Mouse (Mus musculus): ENCODE measurements around the gene B3glct.
A peak's percentile ranks its signal among the peaks of the same experiment; 100 is the strongest.

B3glct gene

DNA sequence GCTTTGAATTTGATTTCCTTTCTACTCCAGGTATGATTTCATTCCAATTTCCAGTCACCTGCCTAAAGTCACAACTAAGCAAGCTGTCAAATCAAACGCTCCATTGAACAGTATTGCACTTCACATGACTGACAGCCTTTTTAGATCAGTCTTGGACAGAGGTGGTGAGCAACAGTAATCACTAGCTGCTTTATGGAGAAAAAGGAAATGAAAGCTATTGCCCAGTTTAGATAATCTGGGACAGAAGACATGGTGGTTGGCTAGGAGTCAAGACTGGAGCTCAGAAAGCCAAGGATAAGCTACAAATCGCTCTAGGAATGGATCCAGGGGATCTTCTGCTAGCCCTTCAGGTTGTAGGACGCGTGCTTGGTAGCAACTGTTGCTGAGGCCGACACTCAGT, 14.6 kb upstream of the B3glct start:
- no peak for DNase-seq (ENCODE audit: low read depth, low spot score)

DNA sequence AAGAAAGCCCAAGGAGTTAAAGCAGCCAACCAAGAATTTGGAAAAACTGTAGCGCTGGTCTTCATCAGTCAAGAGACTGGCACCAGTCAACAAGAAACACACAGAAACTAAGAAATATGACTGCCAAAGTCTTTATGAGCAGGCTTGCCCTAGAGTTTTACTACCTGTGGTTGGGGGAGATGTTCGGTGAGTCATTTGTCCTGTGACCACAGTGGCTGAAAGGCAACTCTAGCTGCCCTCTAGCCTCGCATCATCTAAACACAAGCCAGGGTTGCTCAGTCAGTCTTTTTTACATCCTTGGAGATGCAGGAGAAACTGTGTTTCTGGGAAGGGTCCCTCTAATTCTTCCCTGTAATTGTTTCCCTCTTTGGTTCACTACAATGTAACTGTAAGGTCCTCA, 834 bp upstream of the B3glct start:
- no peak for DNase-seq (ENCODE audit: low read depth, low spot score)

DNA sequence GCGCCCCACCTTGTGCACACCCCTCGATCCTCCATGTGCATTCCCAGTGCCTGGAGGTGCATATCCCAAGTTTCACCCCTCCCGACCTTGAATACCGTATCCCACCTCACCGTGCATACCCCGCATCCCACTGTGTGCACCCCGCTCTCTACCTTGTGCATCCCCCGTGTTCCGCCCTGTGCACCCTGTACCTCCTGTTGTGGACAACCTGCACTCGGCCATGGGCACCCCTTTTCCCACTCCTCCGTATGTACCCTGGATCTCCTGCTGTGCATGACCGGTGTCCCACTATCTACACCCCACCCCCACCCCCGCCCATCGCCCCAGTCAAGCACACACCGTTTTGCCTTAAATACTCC, 939 bp downstream of the B3glct start:
- no peak for DNase-seq (ENCODE audit: low read depth, low spot score)

DNA sequence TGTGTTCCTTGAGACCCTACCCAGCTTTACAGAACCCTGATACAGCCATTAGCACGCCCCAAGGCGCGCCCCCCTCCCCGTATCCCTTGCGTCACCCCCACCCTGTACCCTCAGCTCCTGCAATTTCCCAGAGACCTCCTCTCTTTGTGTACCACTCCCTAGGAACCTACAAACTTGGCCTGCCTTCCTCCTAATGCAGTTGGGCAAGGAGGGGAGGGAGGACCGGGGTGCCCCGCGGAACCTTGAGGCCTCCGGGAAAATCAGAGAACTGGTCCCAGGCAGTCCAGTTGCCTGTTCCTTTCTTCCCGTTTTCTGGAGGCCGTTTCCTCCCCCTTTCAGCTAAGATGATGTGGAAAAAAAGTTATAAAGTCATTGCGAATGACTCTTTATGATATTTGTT, 1.3 kb downstream of the B3glct start:
- DNase-seq (ENCODE audit: low read depth, low spot score): no peak

DNA sequence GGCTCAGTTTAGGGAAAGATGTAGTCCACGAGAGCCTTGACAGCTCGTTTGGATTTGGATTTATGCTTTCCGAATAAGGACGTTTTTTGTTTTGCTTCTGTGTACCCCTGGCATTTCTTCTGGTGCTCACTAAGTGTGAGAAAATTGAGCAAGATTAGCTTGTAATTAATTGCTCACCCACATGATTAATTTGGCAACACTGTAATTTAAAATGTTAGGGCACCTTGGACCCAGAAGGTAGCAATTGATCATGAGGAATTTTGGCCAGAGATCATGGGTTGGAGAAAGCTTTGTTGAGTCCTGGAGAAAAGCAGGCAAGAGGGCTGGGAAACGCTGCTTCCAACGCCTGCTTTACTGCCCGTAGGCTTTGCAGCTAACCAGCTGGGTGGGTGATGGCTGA, 1.9 kb downstream of the B3glct start:
- DNase-seq (ENCODE audit: low read depth, low spot score): no peak

DNA sequence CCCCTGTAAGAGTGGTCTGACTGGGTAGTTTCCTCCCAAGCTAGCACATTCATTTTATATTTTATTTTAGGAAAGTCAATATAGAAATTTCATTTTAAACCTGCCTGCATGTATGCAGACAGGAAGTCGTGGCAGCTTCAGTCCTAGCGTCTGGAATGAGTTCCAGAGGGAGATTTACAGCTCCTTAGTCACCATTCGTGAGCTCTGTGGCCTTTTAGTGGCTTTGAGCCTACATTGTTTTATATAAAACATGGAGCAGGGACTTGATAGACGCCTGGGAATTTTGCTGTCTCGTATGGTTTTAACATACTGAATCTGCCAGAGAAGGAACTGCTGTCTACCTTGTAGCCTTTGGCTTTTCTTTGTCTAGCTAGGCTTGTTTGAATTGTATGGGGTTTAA, 2.9 kb downstream of the B3glct start:
- no peak for DNase-seq (ENCODE audit: low read depth, low spot score)

DNA sequence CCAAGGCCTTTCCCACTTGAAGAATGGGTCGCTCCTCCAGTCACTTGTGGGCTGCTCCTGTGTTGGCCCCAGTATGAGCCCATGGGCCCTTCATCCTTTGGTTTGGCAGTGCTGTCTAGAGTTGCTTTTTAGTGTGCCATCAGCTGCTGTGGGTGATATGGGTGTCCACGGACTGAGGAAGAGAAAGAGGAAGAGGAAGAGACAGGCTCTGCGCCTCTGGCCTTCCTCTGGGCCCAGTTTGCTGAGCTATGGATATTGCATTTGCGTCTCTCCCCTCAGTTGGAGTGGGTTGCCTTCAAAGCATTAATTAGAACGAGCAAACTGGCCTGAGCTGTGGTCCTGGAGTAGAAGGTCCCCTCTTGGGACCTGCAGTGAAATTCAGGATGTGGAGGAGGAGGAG, 11.8 kb downstream of the B3glct start:
- peak; percentile 70 for DNase-seq (ENCODE audit: low read depth, low spot score)

DNA sequence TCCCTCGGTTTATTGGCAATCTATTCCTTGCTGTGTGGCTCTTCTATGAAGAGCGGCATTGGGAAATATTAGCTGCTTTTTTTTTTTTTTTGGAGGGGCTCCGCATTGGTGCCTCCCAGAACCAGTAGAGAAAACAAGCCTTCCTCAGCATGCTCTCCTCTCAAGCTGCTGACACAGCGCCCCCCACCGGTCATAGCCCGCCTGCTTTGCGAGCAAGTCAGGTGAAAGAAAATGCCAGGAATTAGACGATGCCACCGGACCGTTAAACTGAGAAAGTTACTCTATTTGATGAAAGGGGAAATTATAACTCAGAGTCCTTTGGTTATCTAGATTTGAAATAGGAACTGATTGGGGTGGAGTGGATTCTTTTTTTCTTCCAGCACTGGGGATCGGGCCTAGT, 14.5 kb downstream of the B3glct start:
- DNase-seq (ENCODE audit: low read depth, low spot score): peak; percentile 81

DNA sequence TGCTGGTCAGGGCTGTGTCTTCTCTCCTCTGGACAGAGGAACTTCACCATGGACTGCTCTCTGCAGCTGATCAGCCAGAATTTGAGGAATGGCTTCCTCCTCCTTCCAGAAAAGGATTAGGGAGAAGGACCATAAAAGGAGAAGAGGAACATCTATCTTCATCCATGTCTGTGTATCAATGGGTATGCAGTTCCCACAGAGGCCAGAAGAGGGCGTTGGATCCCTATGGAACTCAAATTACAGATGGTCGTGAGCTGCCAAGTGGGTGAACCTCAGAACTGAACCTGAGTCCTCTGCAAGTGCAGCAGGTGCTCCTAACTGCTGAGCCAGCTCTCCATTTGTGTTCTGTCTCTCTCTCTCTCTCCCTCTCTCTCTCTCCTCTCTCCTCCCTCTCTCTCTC, 15.2 kb downstream of the B3glct start:
- DNase-seq (ENCODE audit: low read depth, low spot score): no peak

DNA sequence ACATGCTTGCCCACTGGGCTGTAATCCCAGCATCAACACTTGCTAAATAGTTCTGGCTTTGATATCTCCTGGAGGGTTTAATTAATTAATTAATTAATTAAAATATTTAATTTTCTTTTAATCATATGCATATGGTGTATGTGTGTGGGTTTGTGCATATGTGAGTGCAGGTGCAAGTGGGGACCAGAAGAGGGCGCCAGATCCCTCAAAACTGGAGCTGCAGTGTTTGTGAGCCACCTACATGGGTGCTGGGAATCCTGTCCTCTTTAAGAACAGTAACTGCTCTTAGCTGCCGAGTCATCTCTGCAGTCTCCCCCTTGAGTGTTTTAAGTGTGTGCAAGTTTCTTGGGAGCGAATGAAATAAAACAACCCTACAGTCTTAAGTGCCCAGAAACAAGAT, 15.9 kb downstream of the B3glct start:
- DNase-seq (ENCODE audit: low read depth, low spot score): no peak

DNA sequence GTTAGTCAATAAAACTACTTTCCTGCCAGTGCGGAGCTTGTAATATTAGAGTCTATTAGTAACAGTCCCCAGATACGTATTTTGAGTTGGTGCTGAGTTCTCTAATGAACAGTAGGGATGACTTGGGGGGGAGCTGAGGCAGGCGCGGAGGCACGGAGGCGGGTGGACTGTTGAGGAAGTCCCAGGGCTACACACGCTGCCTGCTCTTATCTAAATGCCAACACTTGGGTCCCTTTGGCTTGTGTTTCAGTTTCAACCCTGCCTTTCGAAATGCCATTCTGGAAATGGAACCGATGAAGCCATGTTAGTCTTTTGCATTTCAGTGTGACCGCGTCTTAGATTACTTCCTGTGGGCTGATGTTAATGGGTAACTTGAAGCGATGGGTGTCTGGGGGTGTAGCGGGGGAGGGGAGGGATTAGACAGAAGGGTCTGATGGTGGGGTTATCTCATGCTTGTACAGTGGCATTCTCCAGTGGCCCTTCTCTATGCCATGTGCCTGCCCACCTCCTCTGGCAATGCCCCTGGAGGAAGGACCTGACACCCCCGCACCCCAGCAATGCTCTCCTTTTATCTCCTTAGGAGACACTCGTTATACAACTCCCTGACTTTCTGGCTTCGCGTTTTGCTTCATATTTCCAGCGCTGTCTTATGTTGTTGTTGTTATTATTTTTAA, 17.2 kb downstream of the B3glct start:
- no peak for DNase-seq (ENCODE audit: low read depth, low spot score)

DNA sequence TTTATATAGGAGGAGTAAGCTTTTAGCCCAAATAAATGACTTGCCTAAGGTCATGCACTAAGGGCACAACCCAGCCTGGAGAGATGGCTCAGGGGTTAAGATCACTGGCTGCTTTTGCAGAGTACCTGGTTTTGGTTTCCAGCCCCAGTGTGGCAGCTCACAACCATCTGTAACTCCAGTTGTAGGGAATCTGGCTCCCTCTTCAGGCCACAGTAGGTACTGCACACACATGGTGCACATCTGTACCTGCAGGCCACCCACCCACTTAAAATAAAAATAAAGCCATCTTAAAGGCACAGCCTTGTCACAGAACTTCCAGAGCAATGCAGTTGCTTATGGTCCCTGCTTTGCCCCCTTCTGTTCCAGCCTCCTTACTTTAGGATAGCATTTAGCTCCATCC, 24.7 kb downstream of the B3glct start:
- peak; percentile 36 for DNase-seq (ENCODE audit: low read depth, low spot score)

DNA sequence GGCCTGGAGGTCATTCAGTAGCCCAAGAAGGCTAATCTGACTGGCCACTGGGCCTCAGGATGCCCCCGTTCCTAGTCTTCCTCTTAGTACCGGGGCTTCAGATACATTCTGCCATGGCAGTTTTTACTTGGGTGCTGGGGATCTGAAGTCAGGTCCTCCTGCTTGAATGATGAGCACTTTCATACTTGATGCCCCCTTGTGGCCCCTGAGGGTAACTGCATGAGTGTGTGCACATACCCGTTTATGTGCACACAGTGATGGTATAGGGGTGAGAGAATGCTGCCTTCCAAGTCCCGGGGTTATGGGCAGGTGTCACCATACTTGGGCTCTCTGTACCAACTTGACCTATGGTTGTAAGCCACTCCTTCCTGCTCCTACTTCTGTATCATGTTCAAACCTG, 33.5 kb downstream of the B3glct start:
- DNase-seq (ENCODE audit: low read depth, low spot score): peak; percentile 27

DNA sequence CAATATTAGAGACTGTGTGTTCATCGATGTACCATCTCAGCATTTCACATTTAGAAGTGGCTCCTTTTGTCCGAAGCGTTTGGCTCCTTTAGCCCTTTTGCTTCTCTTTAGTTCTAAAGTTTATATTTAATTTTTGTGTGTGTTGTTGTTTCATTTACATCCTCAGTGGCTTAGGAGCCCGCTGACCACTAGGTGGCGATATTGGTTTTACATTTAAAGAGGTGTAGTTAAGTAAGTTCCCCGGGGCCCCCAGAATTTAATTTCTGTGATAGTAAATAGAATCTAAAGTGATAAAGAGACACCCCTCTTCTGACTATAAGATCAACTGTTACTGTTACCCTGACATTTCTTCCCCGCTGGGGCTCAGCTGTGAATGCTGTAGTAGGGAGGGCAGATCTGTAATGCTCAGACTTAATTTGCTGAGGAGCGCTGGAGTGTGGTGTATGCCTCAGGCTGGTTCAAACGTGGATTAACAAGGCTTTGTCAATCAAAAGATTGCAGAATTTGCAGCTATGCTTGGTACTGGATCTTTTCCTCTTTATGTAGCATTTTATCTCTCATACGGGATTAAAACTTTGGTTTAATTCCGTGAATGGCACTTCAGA, 35.2 kb downstream of the B3glct start:
- DNase-seq (ENCODE audit: low read depth, low spot score): peak; percentile 77

DNA sequence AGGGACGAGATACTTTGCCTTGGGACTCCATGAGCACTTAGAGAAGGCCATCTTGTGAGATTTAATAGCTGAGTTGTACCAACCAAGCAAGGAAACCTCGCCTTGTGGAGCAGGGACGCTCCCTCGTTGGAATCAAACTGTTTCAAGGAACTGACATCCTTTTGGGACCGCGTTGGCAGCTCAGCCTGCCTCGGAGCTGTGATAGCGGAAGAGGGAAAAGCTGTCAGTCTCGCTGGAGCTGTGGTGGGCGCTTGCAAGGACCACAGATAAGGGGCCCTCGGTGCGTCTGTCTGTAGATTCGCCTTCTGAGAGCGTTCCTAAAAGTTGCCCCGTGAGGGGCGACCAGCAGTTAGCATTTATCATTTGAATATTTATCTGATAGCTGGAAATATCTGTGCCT, 35.8 kb downstream of the B3glct start:
- no peak for DNase-seq (ENCODE audit: low read depth, low spot score)

DNA sequence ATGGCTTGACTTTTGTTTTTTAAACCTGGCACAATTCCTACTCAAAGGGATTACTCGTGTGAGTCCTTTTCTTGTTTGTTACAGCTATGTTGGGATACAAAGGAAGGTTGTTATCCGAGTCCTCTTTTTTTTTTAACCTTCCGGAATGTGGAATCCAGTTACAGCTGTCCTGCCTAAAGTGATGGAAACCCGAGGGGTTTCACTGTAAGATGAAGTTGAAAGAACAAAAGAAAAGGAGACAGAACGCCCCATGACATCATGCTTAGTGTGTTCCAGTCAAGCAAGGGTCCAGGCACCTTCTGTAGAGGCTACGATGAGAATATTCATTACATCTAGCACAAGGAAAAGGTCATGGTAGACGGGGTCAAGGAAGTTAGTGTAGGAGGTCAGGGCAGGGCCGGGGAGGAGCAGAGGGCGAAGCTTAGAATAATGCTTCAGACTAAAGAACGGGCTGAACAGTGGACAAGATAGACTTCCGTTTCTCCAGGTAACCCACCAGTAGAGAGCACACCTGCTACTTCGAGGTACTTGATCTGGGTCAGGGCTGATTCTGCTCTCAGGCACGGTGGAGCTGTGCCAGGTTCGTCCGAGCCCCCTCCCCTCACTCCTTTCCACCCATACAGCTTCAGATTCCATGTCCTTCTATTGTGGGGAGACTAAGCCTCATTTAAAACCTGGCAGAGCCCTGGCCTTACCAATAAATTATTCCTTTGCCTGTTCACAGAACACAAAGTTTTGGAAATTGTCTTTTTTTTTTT, 37.7 kb downstream of the B3glct start:
- no peak for DNase-seq (ENCODE audit: low read depth, low spot score)

DNA sequence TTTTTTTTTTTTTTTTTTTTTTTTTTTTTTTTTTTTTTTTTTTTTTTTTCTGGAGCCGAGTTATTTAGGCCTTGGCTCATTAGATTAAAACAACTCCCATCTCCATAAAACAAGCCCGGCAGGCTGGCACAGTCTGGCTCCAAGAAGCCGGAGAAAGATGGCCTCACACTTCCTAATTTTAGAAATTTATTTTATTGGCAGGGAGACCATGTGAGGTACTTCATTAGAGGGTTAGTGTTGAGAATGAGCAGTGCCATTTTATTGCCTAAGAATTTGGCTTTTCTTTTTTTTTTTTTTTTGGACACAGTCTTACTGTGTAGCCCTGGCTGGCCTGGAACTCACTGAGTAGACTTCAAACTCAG, 38.3 kb downstream of the B3glct start:
- no peak for DNase-seq (ENCODE audit: low read depth, low spot score)

DNA sequence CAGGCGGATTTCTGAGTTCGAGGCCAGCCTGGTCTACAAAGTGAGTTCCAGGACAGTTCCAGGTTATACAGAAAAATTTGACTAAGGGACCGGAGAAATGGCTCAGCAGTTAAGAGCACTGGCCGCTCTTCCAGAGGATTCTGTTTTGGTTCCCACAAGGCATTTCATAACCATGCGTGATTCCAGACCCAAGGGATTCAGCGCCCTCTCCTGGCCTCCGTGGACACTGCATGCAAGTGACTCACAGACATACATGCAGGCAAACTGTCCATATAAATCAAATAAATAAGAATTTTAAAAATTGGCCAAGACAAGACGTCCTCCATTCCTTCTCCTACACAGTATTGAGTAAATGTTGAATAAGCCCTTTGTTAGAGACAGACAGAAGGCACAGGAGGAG, 53.7 kb downstream of the B3glct start:
- no peak for DNase-seq (ENCODE audit: low read depth, low spot score)

DNA sequence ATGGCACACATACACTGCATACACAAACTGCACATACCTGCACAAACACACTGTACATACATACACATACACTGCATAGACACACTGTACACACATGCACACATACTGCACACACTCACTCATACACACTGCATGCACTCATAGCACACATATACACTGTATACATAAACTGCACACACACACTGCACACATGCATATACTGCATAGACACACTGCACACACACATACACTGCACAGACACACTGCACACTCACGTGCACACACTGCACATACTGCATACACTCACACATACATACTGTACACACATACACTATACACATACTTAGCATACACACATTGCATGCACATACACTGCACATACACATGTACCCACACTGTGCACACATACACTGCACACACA, 59.2 kb downstream of the B3glct start:
- no peak for DNase-seq (ENCODE audit: low read depth, low spot score)

DNA sequence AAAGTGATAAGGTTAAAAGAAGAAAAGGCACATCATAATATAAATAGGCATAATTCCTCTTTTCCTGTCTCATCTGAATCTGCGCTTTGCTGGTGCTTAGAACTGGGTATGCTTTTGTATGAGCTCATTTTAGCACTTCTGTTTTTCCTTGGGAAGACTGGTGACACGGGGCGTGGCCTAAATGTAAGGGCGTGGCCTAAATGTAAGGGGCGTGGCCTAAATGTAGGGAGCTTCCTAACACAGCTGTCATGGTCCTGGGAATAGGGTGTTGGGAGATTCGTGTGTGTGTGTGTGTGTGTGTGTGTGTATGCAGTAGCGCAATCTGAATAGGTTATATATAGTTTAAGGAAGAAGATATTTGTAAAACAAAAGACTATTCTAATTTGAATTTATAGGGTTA, 62.1 kb downstream of the B3glct start:
- DNase-seq (ENCODE audit: low read depth, low spot score): no peak

DNA sequence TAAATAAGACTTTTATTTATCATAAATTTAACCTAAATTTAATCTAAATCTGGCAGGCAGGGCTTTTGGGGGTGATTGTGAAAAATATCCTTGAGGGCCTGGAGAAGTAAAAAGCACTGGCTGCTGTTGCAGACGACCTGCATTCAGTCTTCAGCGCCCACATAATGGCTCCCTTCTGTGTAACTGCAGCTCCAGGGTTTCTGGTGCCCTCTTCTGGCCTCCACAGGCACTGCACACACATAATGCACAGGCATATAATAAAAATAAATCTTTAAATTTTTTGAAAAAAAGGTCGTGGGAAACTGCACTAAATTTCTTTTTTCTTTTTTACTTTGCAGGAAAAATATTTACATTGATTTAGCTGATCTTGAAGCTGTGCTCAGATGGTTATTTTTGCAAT, 62.7 kb downstream of the B3glct start:
- no peak for DNase-seq (ENCODE audit: low read depth, low spot score)

DNA sequence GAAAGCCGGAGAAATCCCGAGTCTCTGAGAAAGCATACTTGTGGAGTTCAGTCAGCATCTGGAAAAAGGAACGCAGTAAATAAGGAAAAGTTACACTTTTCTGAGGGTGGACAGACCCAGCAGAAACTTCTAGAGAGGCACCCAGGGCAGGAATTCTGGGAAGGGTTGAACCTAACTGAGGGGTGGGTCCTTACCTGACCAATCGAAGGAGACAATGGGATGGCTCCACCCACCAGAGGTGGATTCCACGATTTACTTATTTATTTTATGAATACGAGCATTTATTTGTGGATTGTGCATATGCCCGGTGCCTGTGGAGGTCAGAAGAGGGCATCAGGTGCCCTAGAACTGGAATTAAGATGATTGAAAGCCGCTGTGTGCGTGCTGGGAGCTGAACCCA, 64.3 kb downstream of the B3glct start:
- no peak for DNase-seq (ENCODE audit: low read depth, low spot score)

DNA sequence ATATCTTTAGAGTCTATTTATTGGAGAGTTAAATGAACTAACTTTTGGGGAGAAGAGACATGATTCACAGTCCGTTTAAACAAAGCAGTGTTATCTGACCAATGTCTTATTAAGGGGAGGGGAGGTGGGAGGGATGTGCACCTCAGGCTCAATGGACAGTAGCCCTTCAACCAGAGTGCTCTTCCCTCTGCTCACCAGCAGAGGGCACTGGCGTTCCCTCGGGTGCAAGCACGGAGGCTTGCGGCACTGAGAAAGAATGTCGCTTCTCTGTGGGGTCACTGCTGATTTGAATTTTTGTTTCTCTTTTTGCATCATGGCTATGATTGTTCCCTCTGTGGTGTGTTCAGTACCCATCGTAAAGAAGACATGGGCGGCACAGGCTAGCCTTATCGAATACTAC, 67.0 kb downstream of the B3glct start:
- peak; percentile 30 for DNase-seq (ENCODE audit: low read depth, low spot score)
